Mouse (Mus musculus) kidney, postnatal 14 days (tissue): ENCODE measurements around the gene Pax5.
A peak's percentile ranks its signal among the peaks of the same experiment; 100 is the strongest.

Experiments
- DNase-seq: peaks from one replicate; pipeline ENCODE4 v3.0.0; 2022; ENCODE audit warnings: mixed read lengths

Pax5 gene

DNA sequence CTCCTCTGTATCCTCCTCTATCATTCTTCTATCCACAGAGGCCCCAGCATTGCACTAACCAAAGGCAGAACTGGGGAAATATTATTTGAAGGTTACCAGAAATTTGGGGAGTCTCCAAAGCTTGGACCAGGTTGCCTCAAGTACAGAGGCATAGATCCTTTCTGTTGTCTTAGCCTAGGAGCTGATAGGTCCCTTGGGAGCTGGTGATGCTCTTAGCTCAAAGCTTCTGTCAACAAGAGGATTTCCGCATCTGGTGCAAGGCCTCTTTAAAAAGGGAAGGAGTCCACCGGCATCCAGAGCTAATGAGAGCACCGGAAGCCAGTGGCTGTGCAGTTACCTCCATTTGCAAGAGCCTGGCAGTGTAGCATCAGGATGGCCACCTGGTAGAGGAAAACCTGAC, 5.1 kb downstream of the Pax5 start:
- no peak for DNase-seq

DNA sequence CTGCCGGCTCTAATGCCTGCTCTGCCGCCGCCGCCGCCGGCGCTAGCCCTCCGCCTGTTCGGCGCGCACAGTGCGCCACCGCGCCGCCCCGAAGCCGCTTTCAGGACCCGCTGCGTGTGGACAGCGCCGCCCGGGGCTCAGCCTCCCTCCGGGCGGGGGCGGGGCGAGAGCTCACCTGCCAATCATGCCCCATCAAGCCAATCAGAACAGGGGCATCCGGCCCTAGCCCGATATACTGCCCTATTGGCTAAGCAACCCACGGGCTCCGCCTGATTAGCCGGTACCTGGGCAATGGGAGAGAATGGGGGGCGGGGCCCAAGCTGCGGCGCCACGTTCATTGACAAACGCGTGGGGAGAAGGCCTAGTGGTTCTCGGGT, 5.9 kb downstream of the Pax5 start:
- peak; percentile 91 for DNase-seq

DNA sequence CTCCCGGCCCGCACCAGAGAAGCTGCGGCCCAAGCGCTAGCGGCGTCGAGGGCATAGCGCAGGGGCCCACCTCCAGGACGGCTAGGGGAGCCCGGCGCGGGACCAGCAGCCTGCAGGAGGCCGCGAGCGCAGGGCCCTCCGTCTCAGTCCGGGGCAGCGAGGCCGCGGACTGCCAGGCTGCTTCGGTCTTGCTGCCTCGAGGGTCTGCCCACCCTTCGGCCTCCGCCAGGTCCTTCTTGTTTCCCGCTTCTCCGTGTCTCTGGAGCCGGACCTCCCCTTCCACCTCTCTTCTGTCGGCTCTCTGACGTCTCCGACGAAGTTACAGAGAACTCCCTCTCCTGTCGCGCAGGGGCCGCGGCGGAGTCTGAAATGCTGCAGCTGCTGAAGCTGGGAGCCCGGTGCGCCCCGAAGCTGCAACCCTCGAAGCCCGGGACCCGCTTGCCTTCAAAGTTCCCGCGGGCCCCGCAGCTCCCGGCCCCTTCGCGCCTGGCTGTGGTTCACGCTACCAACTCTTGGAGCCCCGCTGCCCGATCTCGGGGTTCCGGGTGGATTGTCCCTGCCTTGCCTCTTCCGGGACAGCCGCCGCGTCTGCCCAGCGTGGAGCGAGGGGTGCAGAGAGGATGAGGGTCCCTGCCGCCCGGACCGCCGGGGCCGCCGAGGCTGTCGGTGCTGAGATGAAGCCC, 6.5 kb downstream of the Pax5 start:
- DNase-seq, result no peak

DNA sequence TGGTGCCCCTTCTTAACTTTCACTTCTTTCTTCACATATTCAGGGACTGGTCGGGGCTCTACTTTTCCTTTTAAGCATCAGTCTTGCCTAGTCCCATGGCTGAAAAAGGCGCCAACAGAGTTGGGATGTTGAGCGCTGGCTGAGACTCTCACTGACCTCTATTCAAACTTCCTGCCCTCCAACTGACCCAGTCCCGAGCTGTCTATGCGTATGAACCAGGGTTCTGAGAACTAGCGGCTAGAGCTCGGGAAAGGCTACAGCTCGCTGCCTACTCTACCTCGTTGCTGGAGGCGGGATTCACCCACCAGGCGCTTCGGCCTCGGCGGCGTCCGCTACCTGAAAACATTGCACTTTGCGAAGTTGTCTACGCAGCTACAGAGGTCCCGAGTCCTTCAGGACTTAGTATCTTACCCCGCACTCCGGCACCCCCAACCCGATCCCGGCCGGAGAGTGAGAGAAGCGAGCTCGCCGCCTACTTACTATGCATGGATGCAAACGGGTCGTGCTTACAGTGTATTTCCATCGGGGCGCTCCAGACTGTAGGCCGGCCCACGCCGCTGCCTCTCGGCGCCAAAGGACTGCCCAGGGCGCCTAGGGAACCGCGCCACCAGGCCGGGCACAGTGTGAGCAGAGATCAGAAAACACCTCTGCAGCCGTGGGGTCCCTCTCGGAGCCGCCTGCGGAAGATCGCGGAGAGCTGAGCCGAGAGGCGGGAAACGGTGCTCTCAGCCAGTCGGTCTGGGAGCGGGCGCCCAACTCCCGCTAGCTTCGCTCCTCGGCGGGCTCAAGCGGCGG, 7.2 kb downstream of the Pax5 start:
- DNase-seq, result no peak

DNA sequence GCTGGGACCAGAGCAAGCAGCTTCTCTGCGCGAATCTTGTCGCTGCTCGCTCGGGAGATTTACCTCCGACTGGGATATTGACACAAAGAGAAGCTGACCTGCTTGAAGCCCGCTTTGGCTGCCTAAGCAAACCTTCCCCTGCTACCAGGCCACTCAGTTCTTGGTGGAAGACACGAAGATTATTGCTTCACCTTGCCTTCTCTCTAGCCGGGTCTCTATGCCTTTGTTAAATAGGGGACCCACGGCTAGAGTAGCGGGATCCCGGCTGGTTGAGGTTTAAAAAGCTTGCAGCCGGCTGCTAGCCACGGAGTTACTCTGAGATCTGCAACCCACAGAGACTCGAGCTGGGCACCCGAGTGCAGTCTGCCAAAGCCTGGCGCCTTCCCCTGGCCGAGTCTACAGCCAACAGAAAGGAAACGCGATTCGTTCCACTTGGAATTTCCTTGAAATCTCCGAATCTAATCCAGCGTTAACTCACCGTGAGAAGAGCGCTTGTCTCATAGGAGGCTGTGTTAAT, 8.2 kb downstream of the Pax5 start:
- DNase-seq, result no peak

DNA sequence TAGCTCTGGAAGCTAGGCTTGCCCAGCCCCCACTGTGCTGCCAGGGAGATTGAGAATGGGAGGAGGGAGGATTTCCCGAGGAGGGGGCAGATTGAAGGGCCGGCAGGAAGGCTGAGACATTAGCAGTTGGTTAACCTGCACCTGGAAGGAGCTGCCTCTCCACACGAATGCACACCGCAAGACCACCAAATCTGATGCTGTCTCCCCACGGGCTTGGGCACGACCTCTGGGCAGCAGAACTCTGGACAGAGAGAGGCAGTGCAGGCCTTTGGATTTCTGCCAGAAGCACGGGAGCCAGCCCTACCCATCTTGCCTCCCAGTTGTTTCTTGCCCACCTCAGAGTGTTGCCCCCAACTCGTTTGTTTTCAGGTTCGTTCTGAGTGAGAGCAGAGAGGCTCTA, 8.8 kb downstream of the Pax5 start:
- no peak for DNase-seq

DNA sequence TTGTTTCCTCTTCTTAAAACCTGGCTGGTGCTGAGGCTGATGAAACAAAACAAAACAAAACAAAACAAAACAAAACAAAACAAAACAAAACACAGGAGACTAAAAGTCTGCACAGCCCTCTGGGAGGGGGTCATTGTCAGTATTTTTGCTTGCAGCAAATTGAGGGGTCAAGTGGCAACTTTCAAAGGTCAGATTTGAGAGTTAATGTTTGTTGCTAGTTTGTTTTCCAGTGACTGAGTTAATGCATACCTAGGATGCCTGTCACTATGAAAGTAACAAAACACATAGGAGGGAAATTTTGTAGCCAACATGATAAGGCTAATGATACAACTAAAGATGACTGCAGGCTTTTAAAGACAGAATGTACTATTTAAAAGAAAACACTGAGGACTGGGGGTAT, 13.6 kb downstream of the Pax5 start:
- no peak for DNase-seq

DNA sequence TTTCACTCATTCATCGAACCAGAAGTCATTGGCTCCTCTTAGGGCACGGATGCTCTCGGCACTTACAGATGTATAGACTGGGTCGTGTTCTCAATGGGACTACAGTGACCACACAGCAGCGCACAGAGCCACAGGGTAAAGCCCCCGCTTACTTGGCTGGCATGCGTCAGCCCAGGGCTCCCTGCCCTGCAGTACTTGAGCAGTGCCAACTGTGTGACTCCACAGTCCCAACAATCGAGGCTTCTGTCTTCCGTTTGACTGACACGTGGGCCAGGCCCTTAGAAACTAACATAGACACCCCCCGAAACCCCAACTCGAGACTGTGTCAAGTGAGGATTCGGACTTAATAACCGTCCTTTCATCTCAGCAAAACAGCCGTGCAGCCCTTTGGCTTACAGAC, 15.9 kb downstream of the Pax5 start:
- no peak for DNase-seq

DNA sequence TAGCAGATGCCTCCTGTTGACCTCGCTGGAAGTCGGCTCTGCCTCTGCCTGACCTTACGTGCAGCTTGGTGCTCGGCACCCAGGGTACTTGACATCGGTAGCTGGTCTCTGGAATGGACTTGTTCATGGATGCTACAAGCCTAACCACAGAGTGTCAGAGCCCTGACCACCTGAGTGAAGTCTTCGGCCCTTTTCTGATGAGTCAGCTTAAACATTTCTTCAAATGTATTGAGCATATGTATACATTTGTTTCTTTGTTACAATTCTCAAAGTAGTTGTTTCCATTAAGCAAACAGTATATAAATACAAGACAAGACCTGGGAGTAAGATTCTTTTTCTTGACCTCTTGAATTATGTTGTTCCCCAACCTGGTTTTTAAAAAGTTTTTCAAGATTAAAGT, 24.7 kb downstream of the Pax5 start:
- DNase-seq, result no peak

DNA sequence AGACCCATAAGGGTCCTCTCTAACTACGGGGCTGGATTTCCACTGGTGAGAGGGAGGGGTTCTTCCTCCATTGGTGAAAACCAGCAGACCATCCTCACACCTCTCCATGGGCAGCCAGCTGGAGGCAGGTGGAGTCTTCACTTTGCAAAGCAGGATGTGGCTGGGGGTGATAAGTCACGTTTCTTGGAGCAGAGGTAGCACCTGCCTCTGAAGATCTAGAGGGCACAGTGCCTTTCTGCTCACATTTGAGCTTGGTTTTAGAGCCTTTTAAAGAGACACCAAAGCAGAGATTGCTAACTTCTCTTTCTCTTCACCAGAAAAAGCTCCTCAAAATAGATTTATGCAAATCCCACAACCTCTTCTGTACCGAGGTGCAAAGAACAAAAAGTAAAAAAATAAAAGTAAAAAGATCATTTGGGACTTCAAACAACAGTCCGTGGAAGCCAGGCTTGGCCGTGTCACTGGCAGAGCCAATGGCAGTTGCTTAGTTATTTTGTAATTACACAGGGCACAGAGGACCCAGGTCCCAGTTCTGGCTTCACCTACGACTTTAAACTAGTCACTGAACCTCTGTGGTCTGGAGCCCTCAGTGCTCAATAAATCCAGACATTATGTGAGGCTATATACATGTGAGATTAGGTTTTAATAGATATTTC, 29.9 kb downstream of the Pax5 start:
- no peak for DNase-seq

DNA sequence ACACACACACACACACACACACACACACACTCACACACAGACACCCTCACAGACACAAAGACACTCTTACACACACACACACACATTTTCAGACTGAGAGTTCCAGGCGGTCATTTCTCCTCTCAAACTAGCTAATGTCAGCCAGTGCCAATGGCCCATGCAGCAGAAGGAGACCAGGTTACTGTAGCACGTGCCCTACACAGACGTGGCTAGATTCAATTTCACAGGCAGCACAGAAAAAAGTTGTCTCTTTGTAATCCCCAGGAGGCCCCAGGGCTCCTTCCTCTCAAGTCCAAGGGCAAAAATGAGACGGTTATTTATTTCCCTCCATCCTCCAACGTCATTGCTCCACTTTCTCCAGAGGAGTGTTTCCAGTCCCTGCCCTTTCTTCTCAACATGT, 31.6 kb downstream of the Pax5 start:
- no peak for DNase-seq

DNA sequence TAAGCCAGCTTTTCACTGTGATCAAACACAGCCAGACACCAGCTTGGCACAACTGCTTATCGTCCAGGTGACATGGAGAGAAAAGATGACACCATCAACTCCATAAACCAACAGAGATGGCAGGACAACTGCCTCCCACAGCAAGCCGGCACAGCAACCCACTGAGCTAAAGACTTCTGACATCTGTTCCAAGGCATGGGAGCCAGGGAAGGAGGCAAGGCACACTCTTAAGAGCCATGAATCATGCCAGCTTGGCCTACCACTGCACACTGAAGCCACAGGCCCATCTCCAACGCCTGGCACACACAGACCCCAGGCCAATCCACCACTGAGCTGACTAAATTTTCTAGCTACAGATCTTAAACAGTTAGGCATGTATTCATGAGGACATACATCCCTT, 32.3 kb downstream of the Pax5 start:
- DNase-seq, result no peak

DNA sequence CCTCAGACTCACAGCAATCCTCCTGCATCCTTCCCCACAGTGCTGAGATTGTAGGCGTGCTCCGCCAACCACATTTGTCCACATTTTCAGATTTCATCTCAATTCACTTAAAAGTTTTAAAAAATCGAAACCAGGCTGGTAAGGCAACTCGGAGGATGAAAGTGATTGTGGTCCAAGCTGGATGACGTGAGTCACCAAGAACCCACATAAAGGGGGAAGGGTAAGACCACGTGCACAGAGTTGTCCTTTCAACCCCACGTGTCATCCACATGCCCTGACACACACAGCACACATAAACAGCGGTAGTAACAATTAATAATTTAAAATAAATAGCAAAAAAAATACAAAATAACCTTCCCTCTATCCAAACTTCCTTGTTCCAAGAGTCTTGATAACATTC, 35.3 kb downstream of the Pax5 start:
- DNase-seq, result no peak

DNA sequence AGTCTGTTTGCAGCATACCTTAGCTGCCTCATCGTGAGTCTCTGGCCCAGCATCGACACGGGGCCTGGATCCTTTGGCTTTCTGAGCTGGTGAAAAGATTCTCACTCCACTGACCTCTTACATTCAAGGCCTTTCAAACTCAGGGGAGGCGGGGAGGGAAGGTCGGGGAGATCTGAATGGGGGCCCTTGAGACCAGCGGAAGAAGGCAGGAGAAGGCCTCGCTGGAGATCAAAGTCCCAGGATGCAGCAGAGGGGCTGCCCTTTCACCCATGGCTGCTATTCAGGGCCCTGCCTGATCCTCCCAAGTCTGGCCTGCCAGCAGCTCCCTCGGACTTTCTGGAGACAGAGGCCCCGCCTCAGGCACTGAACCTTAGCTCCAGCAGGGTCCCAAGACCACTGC, 36.6 kb downstream of the Pax5 start:
- peak; percentile 13 for DNase-seq

DNA sequence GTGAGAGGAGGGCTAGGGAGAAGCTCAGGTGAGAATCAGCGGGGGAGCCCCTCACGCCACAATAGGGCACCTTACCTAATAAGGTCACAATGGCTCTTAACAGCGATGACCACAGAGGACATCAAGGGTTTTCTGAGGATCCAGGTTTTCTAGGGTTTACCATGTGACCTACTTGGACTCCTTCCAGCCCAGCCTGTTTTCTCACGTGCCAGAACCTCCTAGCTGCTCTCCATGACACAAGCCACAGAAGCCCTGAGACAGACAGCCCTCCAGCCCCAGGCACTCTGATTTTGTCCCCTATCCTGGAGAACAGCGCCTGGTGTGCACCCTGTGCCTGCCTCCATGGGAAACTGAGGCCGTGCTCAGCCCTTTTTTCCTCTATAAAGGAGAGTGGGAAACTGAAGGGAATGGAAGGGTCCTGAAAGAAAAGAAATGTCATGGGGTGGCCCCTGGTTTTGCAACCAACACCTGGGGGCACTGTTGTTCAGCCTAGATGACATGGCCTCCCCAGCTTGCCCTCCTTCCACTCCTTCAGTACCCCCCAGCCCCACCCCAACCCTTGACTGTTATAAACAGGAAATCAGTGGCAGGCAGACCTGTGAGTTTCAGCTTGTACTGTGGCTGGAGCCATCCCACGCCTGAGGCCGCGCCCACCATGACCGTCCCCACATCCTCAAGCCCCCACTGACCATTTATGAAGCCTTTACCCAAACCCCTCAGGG, 37.9 kb downstream of the Pax5 start:
- DNase-seq, result peak; percentile 5

DNA sequence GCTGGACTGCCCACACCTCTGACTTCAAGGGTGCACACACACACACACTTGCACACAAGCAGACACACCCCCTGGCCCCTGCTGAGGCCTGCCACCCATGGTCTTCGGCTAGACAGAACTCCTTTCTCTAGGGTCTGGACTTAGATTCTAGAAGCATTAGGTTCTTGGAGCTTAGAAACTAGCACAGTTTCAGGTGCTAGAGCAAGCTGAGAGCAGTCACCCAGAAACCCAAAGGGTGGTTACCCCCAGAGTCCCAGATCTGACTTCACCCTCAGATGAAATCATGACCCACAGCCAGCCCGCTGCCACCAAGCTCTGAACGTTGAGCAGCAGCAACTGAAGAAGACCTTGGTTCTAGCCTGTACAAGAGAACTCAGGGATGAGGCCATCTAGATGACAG, 38.8 kb downstream of the Pax5 start:
- DNase-seq, result no peak

DNA sequence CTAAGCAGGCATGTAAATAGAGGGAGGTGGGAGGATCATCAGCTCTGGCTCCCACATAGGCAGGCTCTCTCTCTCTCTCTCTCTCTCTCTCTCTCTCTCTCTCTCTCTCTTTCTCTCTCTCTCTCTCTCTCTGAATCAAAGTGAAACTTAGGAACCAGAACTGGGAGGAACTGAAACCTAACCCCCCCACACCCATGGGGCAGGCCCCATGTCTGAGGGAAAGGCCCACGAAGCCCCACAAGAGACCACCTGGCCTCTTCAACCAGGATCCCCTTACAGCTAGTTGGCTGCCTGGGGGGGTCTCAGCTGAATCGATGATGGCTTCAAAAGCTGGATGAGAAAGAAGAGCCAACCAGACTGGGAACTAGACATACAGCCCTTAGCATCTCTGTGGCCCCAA, 39.3 kb downstream of the Pax5 start:
- no peak for DNase-seq

DNA sequence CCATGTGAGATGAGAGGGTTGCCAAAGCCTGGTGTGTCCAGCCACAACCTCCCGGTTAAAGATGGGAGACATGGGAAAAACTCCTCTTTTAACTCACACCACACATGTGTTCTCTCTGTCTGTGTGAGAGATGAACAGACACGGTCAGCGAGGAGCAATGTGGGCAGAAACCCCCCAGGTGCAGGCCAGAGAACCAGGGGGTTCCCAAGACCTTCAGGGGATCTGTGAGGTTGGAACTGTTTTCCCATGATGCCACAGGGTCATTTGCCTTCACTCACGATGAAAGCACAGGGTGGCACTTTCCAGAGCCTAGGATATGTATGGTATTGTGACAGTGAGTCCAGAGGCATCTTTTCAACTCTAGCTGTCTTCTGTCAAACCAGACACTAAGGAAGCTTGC, 39.9 kb downstream of the Pax5 start:
- no peak for DNase-seq

DNA sequence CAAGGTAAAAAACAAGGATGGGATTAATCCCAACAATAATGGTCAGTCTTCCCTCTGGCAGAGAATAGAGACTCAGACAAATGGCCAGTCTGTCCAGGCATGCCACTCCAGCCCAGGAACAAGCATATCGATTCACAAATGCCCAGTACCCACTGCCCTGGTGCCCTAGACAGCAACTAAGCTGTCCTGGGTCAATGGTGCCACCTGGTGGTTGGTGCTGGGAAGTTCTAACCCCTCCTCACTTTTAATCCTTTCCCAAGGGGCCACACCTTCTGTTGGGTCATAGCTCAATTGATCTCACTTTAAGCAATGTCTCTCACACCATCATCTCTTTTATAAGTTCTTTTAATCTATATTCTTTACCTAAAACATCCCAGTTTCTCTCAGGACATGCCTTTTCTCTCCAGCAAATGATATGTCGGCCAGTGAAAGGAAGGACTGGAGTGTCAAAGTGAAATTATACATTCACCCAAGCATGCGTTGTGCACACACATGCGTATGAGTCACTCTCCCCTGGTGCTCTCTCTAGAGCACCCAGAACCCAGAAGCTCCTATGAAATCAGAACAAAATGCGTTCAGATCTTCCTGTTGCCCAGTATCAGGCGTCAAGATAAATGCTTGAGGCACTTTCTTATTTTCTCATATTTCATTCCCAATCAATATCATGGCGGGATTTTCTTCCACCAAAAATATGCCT, 40.7 kb downstream of the Pax5 start:
- DNase-seq, result no peak

DNA sequence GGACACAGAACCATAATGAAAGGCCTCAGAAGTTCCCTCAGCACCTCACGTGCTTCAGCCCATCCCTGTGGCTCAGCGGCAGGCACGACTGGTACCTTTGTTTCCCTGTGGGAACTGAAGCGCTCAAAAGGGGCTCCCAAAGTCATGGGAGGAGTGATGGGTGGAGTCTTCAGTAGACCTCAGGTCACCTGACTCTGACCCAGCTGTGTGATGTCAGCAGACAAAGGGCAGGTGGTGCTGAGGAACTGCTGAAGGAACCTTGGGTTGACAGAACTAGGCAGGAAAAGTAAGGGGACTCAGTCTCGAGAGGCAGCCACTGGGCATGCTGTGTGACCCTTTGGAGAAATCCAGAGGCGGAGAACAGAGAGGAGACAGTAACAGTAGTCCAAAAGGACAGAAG, 41.7 kb downstream of the Pax5 start:
- DNase-seq, result no peak

DNA sequence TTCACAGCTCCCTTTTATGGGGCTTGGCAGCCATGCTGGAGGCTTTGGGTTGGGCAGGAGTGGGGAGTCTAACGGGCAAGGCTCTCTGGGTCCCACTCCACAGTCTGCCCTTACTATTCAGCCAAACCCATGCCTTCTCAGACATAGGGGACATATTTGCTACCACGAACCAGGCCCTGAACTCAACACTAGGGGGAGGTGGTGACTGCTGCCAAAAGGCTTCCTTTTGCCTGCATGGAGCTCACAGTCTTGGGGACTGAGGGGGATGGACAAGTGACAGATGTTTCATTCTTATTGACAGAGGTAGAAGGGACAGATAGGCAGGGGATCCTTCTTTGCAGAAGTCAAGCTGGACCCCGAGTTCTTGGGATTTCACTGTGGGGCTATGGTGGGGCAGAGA, 42.1 kb downstream of the Pax5 start:
- DNase-seq, result no peak

DNA sequence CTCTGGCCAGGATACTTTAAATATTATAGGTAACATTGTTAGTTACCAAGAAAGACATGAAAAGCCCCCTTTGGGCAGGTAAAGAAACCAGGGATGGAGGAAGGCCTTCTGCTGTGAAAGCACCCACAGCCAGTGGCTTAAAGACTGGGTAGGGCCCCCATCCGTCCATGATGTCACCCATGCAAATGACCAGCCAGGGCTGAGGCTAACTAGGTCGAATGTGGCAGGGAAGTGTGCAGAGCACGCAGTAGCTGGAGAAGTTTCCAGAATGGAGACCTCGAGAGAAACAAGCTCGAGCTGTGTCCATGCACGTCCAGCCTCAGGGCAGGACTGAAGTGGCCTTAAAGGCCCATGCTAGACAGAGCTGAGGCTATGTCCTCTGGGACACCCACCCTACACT, 42.9 kb downstream of the Pax5 start:
- DNase-seq, result no peak

DNA sequence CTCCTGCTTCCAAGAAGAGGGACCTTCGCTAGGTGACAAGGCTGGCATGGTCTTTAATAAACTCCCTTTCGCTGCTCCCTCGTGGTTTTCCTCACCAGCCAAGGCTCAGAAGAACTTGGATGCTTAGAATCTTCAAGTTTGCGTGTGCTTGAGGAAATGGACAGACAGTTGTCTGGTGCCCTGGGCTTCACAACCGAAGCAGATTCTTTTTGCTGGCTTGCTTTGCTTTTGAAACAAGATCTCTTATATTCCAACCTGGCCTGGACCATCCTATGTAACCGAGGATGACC, 45.6 kb downstream of the Pax5 start:
- no peak for DNase-seq
